Mouse (Mus musculus): Measurements from ENCODE around the gene Mpzl1.

DNA sequence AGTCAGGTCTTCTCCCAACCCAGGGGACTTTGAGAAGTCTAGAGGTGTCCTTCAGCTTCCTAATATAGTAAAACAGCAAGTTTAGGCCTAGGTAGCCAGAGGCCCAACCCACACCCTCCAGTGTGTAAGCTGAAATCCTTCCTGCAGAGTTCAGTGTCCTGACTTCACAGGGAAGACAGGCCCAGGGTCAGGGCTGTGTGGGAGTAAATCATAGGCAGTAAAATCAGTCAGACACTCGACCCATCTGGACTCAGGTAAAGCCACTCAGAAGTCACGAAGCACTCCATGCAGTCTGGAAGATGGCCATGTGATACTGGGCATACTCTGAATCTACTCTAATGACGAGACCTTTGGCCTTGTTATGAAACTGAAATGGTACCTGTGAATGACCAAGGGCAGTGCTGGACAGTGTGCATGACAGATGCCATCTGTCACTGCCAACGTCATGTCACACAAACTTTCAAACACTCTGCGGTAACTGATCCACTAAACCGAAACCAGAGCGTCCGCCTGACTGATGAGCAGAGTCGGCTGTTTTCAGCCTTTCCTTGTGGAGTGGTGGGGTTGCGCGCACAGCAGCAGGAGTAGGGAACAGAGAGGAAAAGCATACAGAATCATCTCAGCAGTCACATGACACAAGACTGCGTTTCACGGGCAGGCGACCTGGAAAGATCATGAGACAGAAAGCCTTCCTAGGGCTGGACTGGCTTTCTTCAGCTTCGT is 39.5 kb downstream of the Mpzl1 start:
- TF ChIP-seq POLR2A (IDR thresholded peaks at IDR 0.05; ENCODE audit: control insufficient read depth, low read depth, low read length): no peak
- TF ChIP-seq CTCF (IDR thresholded peaks at IDR 0.05; ENCODE audit: control insufficient read depth, insufficient read depth, insufficient replicate concordance, low read depth, low read length): no peak
